Mouse (Mus musculus): ENCODE data around the gene Pex6. TPM values are rescaled to one million over a fixed set of nuclear protein-coding genes. Genes with fewer than 3 reads are reported as not detected.

The Pex6 gene
- total RNA-seq, 4 experiments from 2014 or later = 43.0 to 46.5 (median 45.4) TPM

DNA sequence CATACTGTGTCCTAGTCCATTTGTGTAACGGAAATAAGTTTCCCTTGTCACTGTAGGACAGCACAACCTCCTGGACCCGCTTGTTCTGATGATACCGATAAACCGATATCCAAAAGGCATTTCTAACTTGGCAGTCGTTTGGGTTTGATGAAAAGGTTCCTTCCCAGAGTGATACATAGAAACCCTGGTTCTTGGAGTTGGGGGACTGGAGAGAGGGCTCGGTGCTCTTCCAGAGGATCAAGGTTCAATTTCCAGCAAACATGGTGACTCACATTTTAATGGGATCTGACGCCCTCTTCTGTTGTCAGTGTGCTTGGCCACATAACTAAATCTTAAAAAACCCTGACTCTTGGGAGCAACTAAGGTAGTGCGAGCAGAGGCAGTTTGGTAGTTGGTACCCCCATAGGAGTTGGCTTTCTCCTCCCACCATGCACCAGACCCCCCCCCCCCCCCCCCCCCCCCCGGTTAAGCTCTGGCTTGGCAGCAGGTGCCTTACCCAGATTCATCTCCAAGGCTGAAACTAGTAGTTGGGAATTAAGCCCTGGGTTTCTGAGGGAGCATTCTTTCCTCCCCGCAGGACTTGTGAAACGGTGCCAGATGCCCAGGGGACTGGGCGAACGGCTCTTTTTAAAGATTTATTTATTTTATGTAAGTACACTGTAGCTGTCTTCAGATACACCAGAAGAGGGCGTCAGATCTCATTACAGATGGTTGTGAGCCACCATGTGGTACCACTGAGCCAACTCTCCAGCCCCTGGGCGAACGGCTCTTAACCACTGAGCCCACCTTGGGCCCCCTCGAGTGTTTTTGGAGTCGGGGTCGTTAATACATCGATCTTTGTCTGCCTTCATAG lies 62.2 kb downstream of the Pex6 start:
- no peak for DNase-seq (ENCODE audit: low spot score in 2 of 2)

DNA sequence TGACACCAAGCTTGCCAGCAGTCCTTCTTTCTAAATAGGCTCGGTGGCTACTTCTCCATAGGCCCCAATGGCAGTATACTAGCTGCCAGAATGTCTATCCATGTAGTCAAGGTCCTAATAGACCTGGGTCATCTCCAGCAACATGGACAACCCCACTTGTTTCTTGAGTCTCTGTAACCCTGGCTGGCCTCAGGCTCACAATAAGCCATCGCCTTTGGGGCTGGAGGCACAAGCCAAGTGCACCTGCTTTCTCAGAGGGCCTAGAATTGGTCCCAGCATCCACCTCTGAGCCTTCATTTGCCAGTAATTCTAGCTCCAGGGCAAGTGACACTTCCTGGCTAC lies 62.8 kb downstream of the Pex6 start:
- no peak for DNase-seq (ENCODE audit: low spot score in 2 of 2)

DNA sequence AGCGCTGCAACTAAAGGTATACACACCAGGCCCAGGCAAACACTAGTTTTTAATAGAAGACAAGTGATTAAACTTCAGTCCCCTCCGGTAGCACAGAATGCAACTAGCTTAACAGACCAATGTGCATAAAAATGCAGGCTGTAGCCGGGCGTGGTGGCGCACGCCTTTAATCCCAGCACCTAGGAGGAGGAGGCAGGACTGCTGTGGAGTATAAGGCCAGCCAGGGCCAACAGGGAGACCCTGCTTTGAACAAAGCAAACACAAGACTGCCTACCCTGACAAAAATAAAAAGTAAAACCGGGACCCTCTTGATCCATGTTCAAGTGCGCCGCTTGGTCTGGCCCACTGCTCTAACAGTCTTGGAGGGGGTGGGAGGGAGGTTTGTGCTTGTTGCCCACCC lies 63.8 kb downstream of the Pex6 start:
- no peak for DNase-seq (ENCODE audit: low spot score in 2 of 2)

Other genes with a start within 250 kb of the Pex6 start
- gene Ttbk1, start 223.8 kb upstream of the Pex6 start, total RNA-seq (2022) = 100 to 1,000 TPM; 110 to 125 (median 119) TPM
- gene Dnph1, start 214.8 kb upstream of the Pex6 start, total RNA-seq (2022) = 1 to 10 TPM; 3.0 to 5.4 (median 4.8) TPM
- gene Cul9, start 165.1 kb upstream of the Pex6 start, total RNA-seq (2022) = 10 to 100 TPM; 62.1 to 68.2 (median 66.4) TPM
- gene Srf, start 155.3 kb upstream of the Pex6 start, total RNA-seq (2022) = 10 to 100 TPM; 57.3 to 61.0 (median 60.6) TPM
- 10 to 100 TPM; 11.2 to 12.9 (median 11.8) TPM for gene Ptk7, start 82.0 kb upstream of the Pex6 start, total RNA-seq (2022)
- 10 to 100 TPM; 20.8 to 23.4 (median 22.5) TPM for gene Klc4, start 65.4 kb upstream of the Pex6 start, total RNA-seq (2022)
- 10 to 100 TPM; 54.2 to 66.0 (median 59.1) TPM for gene Mrpl2, start 65.2 kb upstream of the Pex6 start, total RNA-seq (2022)
- 10 to 100 TPM; 28.0 to 33.6 (median 32.5) TPM for gene Cul7, start 61.1 kb upstream of the Pex6 start, total RNA-seq (2022)
- 10 to 100 TPM; 16.6 to 19.3 (median 17.9) TPM for gene Rrp36, start 37.1 kb upstream of the Pex6 start, total RNA-seq (2022)
- 100 to 1,000 TPM; 108 to 117 (median 113) TPM for gene Mea1, start 32.7 kb upstream of the Pex6 start, total RNA-seq (2022)
- gene Klhdc3, start 30.5 kb upstream of the Pex6 start, total RNA-seq (2022) = 100 to 1,000 TPM; 175 to 193 (median 189) TPM
- gene Ppp2r5d, start 6.4 kb upstream of the Pex6 start, total RNA-seq (2022) = 10 to 100 TPM; 90.0 to 95.9 (median 92.0) TPM
- gene Gnmt, start 17.7 kb downstream of the Pex6 start, total RNA-seq (2022) = under 1 TPM in 3 of 4 experiments, not detected in 1; 0.43 to 0.74 (median 0.63) TPM
- 10 to 100 TPM; 66.8 to 75.9 (median 71.0) TPM for gene Cnpy3, start 40.8 kb downstream of the Pex6 start, total RNA-seq (2022)
- under 1 TPM in 2 of 4 experiments, not detected in 2; 0.28 to 0.46 TPM for gene Ptcra, start 52.2 kb downstream of the Pex6 start, total RNA-seq (2022)
- gene 2310039H08Rik, start 61.2 kb downstream of the Pex6 start, total RNA-seq (2022) = 1 to 10 TPM; 6.4 to 6.9 (median 6.7) TPM
- 10 to 100 TPM; 39.0 to 54.3 (median 41.4) TPM for gene Rpl7l1, start 71.2 kb downstream of the Pex6 start, total RNA-seq (2022)
- gene Bicral, start 147.0 kb downstream of the Pex6 start, total RNA-seq (2022) = 10 to 100 TPM; 54.4 to 63.1 (median 59.4) TPM
- 10 to 100 TPM; 26.1 to 38.4 (median 32.5) TPM for gene Tbcc, start 179.2 kb downstream of the Pex6 start, total RNA-seq (2022)
- under 1 TPM in 1 of 4 experiments, not detected in 3; 0.13 TPM for gene Prph2, start 199.0 kb downstream of the Pex6 start, total RNA-seq (2022)

Data from left cerebral cortex, adult 8-10 months (tissue).